Mouse (Mus musculus) B cell, adult 2 months (primary cell): ENCODE results near the gene Ccdc32.
A peak's percentile ranks its signal among the peaks of the same experiment; 100 is the strongest.
"Not testable (repeated sequence)": the region's sequence is repeated elsewhere in the genome, so short reads cannot be mapped to it uniquely, and the experiment has no call there.

ENCODE experiments used
- DNase-seq, 2 experiments: peaks; one replicate each; pipeline ENCODE4 v3.0.0; 2022

Ccdc32 gene

DNA sequence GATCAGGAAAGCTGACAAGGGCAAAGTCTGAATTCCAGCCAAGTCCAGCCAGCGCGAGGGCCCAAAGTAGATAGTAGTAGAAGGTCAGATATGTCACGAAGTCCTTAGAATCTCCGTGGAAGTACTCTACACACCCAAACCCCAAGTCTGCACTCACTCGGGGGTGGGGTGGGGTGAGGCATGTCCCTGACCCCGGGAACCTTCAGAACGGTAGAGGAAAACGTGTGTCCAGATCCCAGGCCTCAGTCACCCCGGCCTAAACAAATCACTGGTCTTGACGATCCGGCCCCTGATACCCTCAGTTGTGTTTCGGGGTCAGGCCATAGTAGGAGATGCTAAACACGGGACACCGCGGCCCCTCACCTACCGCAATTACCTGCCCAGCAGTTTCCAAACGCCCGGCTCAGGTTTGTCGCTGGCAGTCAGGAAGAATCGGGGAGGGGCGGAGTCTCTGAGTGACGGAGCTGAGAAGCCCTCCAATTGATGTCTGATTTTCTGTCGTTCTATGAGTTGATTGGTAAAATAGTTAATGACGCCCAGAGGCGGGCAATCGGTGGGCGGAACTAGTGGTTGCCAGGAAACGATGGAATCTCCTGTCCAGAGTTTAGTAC lies at the start of gene Ccdc32:
Ccdc32 (minus strand) TSS at position 453 of the 611 bp plus-strand sequence.
- DNase-seq, result peak; percentile 94 to 97

DNA sequence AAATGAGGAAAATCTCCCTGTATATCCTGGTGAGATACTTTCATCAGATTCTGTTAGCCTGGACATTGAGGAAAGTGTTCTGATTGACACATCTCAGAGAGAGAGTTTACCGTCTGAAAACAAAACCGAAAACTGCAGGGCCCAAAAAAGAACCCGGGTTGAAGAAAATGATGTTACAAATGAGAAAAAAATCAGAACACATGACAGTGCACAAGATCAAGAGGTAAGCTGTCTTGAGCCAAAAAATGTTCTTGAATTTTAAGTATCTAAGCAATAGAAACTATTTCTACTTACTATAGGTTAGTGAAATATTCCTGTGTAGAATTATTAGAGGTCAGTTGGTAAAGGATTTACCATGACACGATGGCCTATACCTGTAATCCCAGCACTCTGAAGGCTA lies 43.2 kb upstream of the Ccdc32 start:
- no peak for DNase-seq

DNA sequence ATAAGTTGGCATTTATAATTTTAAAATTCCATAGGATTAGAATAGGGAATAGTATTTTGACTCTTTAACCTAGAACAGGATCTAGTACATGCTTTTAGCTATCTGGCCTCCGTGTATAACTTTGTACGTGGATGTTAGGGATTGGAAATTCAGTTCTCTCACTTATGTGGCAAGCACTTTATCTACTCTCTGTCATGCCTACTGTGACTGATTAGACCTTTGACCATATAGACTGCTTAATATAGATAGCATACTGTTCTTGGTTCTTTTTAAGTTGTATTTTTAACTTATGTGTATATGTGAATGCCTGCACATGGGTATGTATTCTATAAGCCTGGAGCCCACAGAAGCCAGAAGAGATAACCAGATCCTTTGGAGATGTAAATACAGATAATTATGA lies 30.9 kb upstream of the Ccdc32 start:
- no peak for DNase-seq

DNA sequence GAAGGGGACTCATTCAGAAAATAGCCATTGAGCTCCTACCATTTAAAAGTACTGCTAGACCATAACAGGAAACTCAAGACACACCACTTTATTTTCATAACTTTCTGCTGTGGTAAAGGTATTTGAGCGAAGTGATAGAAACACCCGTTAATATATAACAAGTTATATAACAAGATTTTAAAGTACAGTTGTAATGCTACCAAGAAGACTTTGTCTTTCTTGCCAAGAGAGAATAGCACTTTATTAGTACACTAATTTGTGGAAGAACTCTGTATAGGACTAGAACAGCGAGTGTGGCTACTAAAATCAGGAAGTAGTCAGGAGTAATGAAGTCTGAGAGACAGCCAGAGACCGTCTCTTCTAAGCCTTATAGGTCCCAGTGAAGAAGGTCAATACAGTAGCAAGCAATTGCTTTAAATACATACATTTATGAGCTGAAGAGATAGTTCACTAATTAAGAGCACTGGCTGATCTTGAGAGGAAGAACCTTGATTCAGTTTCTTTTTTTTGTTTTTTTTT lies 21.0 kb upstream of the Ccdc32 start:
- no peak for DNase-seq

- DNase-seq, result no peak
Measured at GRCm38 (mm10) chr2:119047849-119048248, 18.7 kb upstream of the Ccdc32 start.

- DNase-seq, result peak; percentile 98
Measured at GRCm38 (mm10) chr2:119046649-119047611, 17.7 kb upstream of the Ccdc32 start, which contains the start of gene Knl1. Gene Knl1 (plus strand): TSS chr2:119047119.

DNA sequence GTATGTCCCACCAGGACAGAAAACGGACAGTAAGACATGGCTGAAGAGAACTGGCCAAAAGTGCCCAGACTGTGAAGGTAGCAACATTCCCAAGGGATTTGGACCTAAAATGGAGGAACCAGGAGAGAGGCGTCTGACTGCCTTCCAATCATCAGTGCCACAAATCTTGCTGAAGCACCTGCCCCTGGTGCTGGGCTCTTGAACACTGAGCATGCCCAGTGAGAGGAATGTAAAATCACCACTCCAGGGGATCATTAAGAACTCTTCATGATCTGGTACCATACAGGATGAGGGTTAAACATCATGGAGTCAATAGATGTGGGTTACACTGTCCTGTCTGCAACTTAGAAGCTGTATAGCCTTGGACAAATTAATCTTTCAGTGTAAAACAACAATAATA lies 16.0 kb upstream of the Ccdc32 start:
- no peak for DNase-seq

- peak; percentile 52 to 58 for DNase-seq
Measured at GRCm38 (mm10) chr2:119040882-119041281, 11.7 kb upstream of the Ccdc32 start.

GRCm38 (mm10) chr2:119035397-119035745 lies 6.2 kb upstream of the Ccdc32 start:
- DNase-seq, result no peak

GRCm38 (mm10) chr2:119034656-119035396 lies 5.6 kb upstream of the Ccdc32 start, which contains the start of gene Rpusd2:
Gene Rpusd2 (plus strand): TSS chr2:119034790.
- DNase-seq, result peak; percentile 92

DNA sequence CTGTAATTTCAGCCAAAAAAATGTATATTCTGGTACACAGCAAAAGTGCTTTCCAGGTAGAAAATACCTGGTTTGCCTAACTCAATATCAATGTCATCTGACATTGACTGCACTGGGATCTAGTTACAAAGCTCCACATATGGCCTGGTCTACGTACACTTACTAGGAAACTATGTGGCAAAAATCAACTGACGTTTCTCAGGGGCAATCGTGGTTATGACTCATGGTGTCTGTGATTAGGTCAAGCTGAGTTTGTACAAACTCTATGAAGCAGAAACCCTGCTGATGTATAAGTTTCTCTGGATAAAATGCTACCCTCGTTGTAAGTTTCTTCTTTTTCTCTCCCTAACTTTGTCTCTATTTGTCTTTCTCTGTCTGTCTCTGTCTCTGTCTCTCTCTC lies 3.0 kb upstream of the Ccdc32 start:
- no peak for DNase-seq

DNA sequence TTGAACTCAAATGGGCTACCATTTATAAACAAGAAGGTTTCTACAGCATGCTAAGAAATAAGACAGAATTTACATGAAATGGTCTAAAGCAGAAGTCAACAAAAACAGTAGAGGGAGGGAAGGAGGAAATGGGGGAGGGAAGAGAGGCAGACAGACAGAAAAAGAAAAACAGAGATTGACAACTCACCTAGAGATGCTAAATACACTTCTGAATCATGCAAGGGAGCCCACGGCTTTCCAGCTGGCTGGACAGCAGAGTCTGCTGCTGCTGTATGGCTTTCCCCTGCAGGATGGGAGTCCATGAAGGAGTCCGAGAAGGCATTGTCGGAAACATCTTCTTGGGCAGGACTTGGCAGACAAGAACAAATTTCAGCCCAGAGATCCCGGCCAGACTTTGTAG lies 2.2 kb downstream of the Ccdc32 start:
- DNase-seq, result no peak

DNA sequence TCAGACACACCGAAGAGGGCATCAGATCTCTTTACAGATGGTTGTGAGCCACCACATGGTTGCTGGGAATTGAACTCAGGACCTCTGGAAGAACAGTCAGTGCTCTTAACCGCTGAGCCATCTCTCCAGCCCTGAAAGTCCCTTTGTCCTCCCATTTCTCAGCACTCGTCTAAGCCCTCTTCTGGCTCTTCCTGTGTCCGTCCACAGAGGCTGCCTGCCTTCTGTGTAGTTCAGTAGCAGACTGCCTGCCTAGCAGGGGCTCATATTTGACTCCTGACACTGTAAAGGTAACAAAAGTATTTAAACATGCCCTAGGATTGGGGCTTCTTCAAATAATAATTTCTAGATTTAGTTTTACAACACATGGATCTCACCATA lies 4.0 kb downstream of the Ccdc32 start:
- no peak for DNase-seq

DNA sequence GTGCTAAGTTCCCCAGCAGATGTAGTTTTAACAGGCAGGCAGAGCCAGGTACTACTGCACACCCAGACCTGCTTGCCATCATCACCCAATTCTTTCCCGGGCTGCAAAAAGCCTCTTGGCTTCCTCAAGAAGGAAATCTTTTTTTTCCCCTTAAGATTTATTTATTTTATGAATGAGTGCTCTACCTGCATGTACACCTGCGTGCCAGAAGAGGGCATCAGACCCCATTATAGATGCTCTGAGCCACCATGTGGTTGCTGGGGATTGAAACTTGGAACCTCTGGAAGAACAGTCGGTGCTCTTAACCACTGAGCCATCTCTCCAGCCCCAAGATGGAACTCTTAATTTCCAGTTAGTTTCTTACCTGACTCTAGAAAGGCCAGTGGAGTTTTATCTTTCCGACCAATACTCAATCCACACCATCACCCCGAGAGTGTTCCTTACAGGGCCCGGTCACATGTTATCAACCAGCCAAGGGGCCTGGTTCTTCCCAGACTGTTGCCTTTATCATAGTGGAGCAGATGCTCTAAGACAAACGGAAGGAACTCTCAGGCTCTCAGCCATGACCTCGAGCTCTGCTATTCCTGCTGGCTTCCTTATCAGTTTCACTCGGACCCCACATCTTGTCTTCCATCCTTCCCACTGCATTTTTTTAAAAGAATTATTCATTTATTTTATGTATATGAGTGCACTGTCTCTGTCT lies 4.5 kb downstream of the Ccdc32 start:
- DNase-seq, result no peak

DNA sequence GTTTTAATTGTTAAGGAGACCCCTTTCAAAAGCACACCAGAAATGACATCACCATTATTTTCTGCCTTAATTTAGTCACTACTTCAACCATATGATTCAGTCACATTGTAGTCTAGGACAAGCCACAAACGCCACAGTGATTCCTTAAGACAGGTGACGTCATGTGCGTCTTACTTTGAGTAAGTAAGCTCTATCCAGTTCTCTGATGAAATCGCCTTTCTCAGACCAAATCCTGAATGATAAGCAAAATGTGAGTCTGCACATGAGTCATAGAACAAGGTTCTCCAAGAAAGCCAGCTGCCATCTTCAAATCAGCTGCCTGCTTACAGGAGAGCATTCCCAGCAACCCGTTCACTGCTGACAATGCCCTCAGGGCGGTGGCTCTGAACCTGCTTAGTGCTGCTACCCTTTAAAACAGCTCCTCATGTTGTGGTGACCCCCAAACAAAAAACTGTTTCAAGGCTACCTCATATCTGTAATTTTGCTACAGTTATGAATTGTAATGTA lies 6.0 kb downstream of the Ccdc32 start:
- DNase-seq, result no peak

DNA sequence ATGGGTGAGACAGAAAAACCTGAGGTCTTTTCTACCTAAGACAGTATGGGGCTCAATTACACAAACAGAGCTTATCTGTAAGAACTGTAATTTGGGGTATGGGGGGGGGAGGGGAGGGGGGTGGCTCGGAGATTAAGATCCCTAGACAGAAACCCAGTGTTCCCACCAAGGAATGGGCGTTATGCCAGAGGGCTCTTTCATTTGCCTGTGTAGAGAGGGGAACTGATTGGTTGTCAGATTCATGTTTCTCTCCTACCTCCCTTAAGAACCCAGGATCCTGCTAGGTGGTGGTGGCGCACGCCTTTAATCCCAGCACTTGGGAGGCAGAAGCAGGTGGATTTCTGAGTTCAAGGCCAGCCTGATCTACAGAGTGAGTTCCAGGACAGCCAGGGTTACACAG lies 9.7 kb downstream of the Ccdc32 start:
- DNase-seq, result no peak

- no peak for DNase-seq
Measured at GRCm38 (mm10) chr2:119019131-119019530, 10.1 kb downstream of the Ccdc32 start.

DNA sequence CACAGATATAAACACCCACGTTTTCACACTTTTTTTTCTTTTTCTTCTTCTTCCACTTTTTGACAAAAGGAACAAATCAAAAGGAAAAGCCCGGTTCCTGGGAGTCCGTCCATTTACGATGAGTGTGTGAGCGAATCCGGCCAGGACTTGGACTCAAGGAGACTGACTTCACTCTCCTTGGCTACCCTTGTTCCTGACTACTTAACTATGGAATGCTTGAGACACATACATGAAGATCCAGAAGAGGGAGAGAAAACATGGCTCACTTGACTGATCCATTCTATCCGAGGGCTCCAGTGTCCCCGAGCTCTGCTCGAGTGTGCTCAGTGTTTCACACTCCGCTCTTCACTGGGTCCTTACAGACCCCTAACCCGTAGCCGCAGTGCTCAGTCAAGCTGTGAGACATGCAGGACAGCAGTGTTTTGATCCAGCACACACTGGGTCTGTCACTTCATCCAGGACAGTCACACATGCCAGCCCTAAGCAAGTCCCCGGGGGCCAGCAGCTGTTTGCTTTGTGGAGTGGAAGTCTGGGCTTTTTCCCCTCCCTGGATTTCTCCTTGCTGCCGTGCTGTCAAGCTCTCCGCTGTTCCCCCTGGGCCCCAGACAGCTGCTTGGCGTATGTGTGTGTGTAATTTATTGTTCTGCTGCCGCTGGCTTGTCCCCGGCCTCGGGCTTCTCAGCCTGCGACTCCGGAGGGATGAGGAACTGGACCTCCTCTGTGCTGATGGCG lies 10.6 kb downstream of the Ccdc32 start:
- no peak for DNase-seq

GRCm38 (mm10) chr2:119017647-119018046 lies 11.5 kb downstream of the Ccdc32 start:
- DNase-seq, result peak in 1 of 2 experiments; percentile 12

DNA sequence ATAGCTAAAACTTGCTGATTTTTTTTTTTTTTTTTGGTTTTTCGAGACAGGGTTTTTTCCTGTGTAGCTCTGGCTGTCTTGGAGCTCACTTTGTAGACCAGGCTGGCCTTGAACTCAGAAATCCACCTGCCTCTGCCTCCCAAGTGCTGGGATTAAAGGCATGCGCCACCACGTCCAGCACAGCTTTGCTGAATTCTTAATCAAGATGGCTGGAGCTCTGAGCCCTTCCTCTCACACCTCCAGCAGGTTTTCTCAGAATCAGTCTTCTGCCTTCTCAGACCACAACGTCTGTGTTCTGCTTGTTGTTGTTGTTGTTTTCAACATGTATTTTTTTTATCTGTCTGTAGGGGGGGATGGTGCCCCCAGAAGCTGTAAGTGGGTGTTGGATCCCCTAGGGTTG lies 12.9 kb downstream of the Ccdc32 start:
- not testable (repeated sequence) for DNase-seq

GRCm38 (mm10) chr2:119015604-119016180 lies 13.5 kb downstream of the Ccdc32 start:
- DNase-seq, result peak; percentile 65 to 66
